Mouse (Mus musculus) left cerebral cortex, postnatal 25 days (tissue): ENCODE results near the gene Clpx. TPM values are rescaled to one million over a fixed set of nuclear protein-coding genes. Genes with fewer than 3 reads are reported as not detected.
"Not testable (repeated sequence)": the region's sequence is repeated elsewhere in the genome, so short reads cannot be mapped to it uniquely, and the experiment has no call there.

Experiments
- DNase-seq, 2 experiments: peaks; one replicate each; pipeline ENCODE4 v3.0.0; 2022; ENCODE audit warnings: low spot score in 2 of 2, mixed read lengths in 1 of 2
- intact Hi-C: fragments of 180-260 bp; cut with DNase I; formaldehyde crosslinking; loops from one replicate; pipeline ENCODE4 v1.15.1; 2025
- total RNA-seq, 2 experiments: library from RNA; stranded (reverse); gene quantifications; 2 replicates each; pipeline ENCODE4 v1.2.3; 2021

Gene Clpx
- total RNA-seq, 2 experiments from 2014 or later, result 28.9 to 29.6 TPM

DNA sequence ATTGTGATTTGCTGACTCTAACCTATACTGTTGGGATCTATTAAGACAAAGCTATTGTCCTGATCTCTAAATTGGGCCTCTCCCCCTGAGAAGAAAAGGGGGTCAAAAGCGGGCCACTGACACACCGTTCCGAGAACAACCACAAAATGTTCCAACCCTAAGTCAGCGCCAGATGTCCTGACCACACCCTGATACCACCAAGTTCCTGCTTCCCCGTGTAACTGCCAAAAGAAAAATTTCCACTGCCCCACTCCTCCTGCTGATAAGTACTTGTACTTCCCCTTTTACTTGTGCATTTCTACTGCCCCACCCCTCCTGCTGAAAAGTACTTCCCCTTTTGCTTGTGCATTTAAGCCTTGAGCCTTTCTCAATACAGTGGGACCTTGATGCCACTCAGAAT is 5.8 kb upstream of the Clpx start:
- DNase-seq, intact Hi-C loops: not testable (repeated sequence)

DNA sequence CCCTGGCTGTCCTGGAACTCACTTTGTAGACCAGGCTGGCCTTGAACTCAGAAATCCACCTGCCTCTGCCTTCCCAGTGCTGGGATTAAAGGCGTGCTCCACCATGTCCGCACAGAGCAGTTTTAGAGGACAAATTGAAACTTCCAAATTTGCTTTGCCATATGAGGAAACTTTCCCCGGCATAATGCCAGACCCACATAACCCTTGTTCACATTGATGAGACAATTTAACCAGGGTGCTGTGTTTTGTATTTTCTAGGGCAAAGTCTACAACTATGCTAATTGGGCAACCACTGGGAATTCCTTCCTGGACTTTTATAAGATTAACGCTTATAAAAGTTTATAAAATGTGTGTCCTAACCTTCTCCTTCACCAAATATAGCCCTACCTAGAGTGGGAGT is 4.1 kb upstream of the Clpx start:
- no peak for DNase-seq
- intact Hi-C loops, result no loop called here

DNA sequence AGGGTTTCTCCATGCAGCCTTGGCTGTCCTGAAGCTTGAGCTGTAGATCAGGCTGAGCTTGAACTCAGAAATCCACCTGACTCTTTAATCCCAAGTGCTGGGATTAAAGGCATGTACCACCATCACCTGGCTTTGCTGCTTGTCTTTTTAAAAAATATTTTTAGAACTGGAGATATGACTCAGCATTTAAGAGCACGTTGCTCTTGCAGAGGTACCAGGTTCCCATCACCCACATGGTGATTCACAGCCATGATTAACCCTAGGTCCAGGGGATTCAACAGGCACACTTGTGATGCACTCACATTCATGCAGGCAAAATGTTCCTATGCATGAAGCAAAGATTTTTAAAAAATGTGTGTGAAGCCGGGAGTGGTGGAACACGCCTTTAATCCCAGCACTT is 1.6 kb upstream of the Clpx start:
- DNase-seq, result no peak
- intact Hi-C loops, result no loop called here

DNA sequence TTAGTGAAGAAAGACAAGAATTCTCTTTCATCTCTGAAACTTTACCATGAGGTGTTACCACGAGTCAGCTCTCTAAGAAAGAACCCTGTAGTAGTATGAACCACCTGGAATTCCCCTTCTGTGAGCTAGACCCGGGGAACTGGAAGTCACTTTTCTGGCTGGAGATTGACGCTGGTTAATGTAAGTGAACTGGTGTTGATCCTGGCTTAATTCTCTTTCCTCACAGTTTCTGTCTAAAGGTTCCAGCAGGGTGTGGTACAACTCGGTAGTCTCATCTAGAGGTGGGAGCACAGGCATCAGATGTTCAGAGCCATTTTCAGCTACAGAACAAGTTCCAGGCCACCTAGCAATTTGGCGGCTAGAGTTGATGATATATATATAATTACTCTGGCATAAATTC is 941 bp upstream of the Clpx start:
- DNase-seq, result no peak
- intact Hi-C loops, result no loop called here

DNA sequence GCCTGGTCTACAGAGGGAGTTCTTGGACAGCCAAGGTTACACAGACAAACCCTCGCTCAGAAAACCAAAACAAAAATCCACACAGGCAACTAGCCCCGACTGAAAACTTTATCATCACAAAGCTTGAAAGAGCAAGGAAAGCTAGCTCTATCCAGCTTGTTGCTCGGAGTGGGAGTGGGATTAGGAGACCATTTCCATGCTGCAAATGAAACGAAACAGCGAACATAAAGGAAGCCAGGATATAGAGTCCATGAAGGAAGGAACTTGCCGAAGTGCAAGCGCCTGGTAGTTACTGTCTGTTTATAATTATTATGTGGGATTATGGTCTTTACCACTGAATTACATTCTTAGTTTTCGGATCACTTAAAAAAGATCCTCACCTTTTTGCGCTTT is 484 bp upstream of the Clpx start:
- intact Hi-C loops, result no loop called here

DNA sequence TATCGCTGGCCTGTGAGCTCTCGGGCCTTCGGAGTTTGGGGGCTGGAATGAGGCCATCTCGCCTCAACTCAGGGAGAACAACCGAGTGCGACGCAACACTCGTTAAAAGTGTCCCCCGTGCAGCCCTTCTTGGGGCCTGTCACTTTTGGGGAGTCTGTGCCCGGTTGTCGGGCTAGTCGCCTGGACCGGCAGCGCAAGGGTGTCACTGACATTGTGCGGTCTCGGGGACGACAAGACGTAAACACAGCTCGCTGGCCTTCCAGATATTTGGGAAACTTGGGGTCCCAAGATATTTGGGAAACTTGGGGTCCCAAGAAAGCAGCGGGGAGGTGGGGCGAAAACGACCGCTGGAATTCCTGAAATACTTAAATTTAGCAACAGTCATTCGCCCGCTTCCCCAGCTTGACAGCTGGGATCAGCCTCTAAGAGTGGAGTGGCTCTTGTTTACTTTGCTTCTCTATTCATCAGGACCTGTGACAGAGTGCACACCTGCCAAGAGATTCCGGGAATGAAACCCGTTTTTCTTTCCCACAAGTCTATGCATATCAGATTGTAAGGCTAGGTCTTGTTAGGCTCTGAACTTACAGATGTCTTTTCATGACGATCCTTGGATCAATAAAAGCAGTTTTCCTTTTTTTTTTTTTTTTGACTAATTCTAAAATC is 787 bp downstream of the Clpx start:
- no peak for DNase-seq

More for the DNA sequence above, 484 bp upstream of the Clpx start:
- DNase-seq, result no peak

DNA sequence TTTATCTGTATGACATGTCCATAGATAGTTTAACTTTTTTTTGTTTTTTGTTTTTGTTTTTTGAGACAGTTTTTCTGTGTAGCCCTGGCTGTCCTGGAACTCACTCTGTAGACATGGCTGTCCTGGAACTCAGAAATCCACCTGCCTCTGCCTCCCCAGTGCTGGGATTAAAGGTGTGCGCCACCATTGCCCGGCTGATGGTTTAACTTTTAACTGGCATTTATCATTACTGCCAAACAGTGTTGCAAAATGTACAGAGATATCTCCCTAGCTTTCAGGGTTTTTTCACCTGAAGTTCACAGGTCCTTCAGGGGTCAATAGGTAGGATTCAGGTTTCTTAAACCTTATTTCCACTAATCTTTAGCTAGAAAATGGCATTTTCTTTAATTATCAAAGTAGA is 3.0 kb downstream of the Clpx start:
- DNase-seq, result no peak
- intact Hi-C loops, result no loop called here

More for the DNA sequence above, 787 bp downstream of the Clpx start:
- intact Hi-C loops, result no loop called here

DNA sequence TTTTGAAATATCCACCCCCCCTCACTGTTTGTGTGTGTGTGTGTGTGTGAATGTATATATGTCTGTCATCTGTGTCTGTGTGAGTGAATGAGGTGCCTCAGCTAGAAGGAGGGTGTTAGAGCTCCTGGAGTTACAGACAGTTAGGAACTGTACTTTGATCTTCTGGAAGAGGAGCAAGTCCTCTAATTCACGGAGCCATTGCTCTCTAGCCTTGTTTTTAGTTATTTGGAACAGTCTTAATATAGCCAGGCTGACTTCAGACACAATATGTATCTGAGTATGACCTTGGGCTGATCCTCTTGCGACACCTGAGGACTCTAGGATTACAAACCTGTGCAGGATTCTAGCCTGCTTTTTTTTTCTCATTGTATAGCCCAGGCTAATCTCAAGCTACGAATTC is 4.7 kb downstream of the Clpx start:
- DNase-seq, result no peak
- intact Hi-C loops, result no loop called here

DNA sequence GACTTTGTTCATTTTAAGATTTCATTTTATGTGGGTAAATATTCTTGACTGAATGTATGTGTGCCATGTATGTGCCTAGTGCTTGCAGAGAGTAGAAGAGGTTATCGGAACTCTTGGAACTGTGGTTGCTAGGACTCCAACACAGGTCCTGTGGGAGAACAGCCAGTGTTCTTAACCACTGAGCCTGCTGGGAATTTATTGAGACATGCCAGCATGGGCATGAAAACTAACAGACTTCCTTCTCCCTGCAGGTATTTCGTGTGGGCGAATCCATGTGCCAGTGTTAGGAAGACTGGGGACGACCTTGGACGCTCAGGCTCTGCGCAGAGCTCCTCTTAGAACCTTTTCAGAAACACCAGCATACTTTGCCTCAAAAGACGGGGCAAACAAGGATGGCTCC is 5.6 kb downstream of the Clpx start:
- DNase-seq, result no peak
- intact Hi-C loops, result no loop called here

DNA sequence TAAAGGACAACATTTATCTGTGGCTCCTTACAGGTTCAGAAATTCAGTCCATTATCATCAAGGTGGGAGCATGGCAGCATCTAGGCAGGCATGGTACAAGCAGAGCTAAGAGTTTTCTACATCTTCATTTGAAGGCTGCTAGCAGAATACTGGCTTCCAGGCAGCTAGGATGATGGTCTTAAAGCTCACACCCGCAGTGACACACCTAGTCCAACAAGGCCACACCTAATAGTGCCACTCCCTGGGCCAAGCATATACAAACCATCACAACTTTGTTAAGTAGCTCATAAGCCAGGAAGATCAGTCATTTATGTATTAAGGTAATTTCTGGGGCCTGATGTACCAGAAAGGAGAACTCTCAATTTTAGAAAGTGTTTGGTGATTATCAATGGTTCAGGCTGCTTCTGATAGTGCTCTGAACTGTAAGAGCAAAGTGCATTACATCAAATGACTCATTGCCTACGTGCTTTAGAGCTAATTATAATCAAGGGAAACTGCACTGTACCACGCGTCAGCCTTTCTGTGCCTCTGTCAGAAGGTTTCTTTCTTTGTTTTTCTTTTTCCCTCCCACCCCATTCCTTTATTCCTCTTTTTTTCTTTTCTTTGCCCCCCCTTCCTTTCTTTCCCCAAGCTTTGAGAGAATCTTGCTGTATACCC is 8.4 kb downstream of the Clpx start:
- intact Hi-C loops, result no loop called here
- no peak for DNase-seq

DNA sequence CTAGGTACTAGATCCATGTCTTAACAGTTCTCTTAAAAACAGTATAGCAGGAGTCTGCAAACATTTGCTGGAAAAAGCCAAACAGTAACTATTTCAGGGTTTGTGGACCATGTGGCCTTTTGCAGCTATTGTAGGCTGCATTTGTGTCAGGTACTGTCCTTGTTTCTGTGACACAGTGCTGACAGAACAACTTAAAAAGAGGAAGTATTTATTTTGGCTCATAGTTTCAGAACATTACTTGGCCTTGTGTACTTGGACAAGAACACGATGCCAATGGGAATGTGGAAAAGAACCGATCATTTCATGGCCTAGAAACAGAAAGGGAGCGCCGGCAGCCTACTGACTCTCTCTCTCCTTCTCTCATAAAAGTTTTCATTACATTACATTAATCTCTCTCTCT is 9.5 kb downstream of the Clpx start:
- no peak for DNase-seq
- intact Hi-C loops, result no loop called here

DNA sequence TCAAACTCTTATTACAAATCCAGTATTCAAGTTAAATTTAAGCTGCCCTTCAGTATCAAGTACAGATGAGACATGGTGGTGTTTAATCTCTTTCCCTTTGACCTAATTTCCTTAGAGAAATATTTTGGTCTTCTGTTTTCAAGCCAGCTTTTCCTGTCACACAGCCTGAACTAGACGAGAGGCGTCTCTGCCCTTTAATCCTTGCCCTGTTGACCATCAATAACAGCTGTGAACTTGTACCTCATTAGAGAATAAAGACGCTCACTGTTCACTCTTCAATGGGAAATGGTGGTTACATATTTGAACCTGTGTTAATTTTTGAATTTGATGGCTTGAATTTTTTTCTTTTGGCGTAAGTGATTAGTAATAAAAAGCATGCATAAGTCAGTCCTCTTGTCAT is 10.2 kb downstream of the Clpx start:
- DNase-seq, result no peak
- intact Hi-C loops, result no loop called here

DNA sequence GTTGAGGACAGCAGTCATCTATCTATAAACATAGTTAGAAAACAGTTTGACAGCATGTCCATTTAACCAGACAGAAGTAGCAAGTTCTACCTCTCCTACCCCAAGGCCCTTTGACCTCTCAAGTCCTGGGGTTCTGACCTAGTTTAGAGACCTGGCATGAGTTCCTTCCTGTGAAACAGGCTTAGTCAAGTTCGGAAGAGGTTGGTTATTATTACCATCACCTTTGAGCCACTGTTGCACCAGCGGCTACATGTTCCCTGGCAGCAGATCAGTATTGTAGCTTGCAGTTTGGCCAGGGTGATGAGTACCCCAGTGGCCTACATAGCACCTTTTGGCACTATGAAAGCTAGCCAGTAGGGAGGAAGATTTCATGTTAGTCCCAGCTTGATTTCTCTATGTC is 12.6 kb downstream of the Clpx start:
- no peak for DNase-seq
- intact Hi-C loops, result no loop called here

DNA sequence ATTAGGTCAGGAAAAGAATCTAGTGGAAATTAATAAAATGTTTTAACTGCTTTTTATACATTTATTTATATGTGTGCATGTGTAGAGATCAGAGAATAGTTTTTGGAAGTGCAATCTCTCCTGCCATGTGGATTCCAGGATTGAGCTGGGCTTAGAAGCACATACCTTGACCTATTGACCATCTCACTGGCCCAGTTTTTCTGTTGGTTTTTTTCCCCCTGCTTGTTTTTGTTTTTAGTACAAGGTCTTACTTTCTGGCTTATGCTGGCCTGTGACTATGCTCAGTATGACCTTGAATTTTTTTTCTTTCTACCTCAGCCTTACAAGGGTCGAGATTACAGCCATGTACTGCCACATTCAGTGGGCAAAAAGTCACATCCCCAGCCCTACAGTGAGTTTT is 14.0 kb downstream of the Clpx start:
- intact Hi-C loops, result no loop called here
- DNase-seq, result no peak

DNA sequence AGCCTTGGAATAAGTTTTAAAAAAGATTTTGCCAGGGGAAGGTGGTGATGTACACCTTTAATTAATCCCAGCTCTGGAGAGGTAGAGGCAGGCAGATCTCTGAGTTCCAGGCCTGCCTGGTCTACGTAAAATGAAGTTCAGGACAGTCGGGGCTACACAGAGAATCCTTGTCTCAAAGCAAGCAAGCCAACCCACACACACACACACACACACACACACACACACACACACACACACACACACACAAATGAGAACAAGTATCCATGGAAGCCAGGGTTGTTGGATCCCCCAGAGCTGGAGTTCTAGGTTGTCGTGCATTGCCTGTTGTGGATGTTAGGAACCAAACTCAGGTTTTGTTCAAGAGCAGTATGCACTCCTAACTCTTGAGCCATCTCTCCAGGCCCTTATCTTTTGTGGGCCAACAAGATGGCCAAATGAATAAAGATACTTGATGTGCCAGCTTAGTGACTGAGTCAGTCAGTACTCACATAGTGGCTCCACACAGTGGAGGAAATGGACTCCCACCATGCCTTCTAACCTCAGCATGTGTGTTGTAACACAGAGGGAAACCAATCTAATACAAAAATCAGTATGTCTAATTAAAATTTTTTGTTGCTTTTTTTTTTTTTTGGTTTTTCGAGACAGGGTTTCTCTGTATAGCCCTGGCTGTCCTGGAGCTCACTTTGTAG is 18.8 kb downstream of the Clpx start:
- intact Hi-C loops, result loop anchor here (10.0 kb wide), 1 partner anchor 258 kb away; no protein-coding TSS in a partner anchor
- DNase-seq, result no peak

DNA sequence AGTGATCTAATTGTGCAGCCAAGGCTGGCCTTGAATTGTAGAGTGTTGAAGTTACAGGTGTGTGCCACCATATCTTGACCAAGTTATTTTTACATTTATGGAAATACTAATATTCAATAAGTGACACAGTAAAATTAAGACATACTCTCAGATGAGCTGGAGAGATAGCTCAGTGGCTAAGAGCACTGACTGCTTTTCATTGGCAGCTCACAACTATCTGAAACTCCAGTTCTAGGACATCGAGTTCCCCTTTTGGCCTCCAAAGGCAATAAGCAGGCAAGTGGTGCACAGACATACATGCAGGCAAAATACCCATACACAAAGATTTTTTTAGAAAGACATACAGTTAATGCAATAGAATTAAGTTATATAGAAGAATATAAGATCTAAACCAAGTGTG is 19.8 kb downstream of the Clpx start:
- intact Hi-C loops, result loop anchor here (10.0 kb wide), 1 partner anchor 259 kb away; no protein-coding TSS in a partner anchor

DNA sequence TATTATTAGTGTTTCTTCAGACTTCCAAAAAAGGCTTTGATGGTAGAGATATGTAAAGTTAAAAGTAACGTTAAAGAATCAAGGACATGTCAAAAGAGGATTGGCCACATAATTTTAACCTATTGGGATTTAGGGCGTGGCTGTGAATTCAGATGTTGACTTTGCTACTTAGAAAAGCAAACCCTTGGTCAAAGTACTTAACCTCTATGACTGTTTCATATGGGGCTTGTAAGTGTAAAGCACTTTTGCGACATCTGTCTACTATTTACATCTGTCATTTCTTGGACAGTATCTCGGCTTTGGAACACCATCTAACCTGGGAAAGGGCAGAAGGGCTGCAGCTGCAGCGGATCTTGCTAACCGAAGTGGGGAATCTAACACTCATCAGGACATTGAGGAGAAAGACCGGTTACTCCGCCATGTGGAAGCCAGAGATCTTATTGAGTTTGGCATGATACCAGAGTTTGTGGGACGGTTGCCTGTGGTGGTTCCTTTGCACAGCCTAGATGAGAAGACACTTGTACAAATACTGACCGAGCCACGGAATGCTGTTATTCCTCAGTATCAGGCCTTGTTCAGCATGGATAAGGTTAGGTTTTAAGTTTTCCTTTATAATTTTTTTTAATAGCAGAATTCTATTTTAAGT is 28.3 kb downstream of the Clpx start:
- no peak for DNase-seq
- intact Hi-C loops, result no loop called here

More for the DNA sequence above, 19.8 kb downstream of the Clpx start:
- DNase-seq, result no peak

DNA sequence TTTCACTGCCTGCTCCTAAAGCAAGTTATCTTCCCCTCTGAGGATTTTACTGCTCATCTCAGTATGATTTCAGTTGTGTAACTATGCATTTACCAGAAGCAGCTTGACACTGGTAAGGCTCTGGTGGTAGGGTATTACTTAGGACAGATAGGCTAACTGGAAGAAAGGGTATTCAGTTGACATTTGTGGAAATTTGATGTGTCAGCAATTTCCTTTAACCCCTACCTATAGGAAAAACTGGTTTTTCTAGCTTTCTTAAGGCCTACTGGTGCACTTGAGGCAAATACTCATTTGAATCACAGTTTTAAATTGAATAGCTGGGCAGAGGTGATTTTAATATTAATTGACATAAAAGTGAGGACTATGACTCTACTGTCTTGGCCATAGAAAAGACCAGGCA is 31.9 kb downstream of the Clpx start:
- intact Hi-C loops, result no loop called here
- DNase-seq, result no peak

DNA sequence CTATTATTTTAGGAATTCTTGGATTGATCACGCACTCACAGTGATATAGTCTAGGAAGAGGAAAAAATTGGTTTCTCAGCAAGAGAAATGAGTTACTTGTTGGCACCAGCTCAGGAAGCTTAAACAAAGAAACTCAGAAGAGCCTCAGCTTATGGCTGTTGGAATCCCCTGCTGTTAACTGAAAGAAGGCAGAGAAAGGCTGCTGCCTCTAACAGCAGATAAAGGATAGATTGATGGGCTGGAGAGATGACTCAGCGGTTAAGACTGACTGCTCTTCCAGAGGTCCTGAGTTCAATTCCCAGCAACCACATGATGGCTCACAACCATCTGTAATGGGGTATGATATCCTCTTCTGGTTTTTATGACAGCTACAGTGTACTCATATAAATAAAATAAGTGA is 33.3 kb downstream of the Clpx start:
- intact Hi-C loops, result no loop called here
- DNase-seq, result no peak

DNA sequence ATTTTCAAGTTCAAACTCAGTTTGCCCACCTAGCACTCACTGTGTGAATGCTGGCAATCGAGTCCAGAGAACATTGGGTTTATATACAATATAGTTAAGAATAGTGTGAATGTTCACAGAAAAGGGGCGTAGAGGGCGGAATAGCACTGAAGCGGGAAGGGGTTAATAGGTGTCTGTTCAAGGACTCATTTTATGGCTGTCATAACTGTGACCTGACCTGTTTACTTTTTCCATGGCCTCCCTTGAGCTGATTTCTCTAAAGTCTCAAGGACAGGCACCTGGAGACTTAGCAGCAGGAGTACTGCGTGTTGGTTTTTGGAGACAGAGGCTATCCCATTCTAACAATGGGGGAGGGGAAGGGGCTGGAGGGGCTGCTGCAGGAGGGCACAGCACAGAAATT is 39.9 kb downstream of the Clpx start:
- intact Hi-C loops, result no loop called here
- no peak for DNase-seq

DNA sequence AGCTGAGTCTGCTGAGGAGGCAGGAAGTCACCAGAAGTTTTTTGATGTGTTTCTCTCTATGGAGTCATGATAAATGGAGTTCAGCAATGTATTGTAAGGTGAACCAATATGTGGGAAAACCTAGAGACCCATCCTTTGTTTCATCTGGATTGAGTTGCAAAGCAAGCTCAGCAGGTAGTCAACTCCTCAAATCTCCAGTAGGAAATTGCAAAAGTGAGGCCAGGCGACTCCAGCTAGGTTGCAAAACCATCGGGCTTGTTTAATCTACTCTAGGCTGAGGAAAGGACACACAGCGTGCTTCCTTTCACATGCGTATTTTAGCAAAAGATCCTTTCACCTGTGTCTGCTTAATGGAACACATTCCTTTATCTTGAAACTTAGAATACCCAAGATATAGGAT is 45.1 kb downstream of the Clpx start:
- no peak for DNase-seq
- intact Hi-C loops, result no loop called here
